Mouse (Mus musculus) ovary, adult 18-20 months (tissue): ENCODE measurements around the gene Chrna7.
A peak's percentile ranks its signal among the peaks of the same experiment; 100 is the strongest.

Experiments
- DNase-seq: peaks from one replicate; pipeline ENCODE4 v3.0.0; 2022; ENCODE audit warnings: low spot score, mixed read lengths

Chrna7 gene

GRCm38 (mm10) chr7:63212084-63212723 lies at the start of gene Chrna7:
Gene Chrna7 (minus strand): TSS chr7:63212569.
- DNase-seq = peak; percentile 40

GRCm38 (mm10) chr7:63249404-63249803 lies 37.0 kb upstream of the Chrna7 start:
- DNase-seq = no peak

DNA sequence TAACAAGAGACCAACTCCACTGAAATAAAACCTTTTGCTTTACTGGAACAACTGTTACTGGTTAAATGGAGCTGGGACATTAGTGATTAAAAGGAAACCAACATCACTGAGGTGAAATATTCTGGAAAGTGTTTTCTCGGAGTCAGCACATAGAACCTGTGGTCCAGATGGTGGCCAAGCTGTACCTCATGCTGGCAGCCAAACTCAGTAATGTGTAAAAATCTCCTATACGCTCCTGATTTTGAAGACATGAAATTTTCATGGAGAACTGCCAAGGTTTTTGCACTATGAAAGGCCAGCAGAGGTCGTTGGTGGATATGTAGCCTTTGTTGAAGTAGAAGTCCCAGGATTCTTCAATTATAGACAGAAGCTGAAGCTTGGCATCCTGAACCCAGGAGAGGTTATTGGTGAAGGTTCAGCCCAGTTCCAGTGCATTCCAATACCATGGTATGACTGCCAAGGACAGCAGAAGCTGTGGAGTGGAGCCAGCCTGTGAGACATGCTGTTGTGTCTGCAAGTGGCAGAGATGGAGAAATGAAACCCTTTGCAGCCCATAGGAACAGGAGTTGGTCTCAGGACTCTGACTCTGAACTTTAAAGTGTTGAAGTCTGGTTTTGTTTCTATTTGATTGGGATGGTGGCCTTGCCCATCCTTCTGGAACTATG lies 25.6 kb upstream of the Chrna7 start:
- no peak for DNase-seq

DNA sequence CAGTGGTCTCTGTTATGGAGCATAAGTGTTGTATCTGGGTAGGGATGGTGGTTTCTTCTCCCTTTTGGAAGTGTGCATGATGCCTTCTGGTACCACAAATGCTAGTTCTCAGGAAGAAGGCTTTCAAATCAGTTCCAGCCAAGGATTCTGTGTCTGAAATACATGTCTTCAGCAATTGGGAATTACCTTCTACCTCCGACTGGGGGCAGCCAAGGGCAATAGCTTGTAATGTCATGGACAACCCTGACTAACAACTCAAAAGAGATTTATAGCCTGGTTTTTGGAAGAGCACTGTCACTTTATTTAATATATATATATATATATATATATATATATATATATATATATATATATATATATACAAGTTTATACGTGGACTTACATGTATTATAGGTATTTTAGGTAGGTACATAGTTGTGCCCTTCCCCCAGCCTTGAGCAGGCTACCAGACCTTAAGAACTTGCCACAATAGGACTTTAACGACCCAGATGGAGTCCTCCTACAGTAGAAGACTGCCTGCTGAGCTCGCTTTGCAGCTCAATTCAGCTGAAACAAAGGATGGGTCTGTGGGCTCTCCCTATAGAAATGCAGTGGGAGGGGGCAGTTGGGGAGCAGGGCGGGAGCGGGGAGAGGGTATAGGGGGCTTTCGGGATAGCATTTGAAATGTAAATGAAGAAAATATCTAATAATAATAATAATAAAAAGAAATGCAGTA lies 12.9 kb upstream of the Chrna7 start:
- DNase-seq = no peak

DNA sequence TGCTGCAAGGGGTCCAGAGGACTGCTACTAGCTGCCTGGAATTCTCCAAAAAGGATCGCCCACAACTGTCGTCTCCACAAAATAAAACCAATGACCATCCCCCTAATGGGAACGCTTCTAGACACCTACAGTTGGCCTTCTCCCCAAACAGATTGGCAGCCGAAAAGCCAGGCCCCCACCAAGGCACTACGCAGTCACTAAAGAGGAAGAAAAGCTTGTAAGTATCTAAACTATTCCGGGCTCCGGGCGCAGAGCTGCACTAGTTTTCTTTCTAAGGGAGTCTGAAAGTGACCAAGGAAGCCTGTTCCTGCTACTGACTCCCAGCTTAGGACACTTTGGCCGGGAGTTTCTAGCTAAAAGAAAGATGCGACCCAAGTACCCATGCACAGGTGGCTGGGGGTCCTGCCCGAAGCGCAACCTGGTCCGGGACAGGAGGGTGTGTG lies 707 bp downstream of the Chrna7 start:
- no peak for DNase-seq

GRCm38 (mm10) chr7:63209501-63209900 lies 2.9 kb downstream of the Chrna7 start:
- DNase-seq = no peak

DNA sequence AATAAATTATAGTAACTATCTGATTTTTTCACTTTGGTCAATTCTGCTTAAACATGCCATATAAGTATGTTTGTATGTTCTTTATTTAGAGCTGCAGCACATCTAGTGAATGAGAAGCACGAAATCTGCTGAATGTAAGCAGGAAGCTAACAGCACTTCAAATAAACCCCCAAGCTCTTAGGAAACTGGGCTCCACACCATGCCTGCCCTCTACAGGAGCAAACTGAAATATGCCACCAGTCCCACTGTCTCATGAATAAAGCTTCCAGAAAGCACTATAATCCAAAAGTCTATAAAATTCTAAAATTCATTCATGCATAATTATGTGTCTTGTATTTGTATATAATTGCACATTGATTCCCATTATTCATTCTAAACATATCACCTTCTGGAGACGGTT lies 5.2 kb downstream of the Chrna7 start:
- no peak for DNase-seq

DNA sequence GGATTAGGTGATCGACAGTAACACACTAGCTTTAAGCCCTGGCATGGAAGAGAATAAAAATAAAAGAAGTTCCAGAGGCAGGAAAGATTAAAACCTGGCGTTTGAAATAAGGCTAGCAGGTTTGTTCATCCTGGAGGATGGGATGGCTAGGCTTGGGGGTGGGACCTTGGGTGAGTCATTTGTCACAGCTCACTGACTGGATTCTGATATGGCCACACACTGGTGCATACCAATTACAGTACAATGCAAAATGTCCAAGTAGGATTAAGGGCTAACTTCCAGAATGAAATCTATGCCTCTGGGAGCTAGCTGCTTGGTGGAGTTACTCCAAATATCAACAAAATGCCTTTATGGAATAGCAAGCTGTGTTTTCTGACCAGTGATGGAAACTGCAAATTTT lies 16.8 kb downstream of the Chrna7 start:
- no peak for DNase-seq

DNA sequence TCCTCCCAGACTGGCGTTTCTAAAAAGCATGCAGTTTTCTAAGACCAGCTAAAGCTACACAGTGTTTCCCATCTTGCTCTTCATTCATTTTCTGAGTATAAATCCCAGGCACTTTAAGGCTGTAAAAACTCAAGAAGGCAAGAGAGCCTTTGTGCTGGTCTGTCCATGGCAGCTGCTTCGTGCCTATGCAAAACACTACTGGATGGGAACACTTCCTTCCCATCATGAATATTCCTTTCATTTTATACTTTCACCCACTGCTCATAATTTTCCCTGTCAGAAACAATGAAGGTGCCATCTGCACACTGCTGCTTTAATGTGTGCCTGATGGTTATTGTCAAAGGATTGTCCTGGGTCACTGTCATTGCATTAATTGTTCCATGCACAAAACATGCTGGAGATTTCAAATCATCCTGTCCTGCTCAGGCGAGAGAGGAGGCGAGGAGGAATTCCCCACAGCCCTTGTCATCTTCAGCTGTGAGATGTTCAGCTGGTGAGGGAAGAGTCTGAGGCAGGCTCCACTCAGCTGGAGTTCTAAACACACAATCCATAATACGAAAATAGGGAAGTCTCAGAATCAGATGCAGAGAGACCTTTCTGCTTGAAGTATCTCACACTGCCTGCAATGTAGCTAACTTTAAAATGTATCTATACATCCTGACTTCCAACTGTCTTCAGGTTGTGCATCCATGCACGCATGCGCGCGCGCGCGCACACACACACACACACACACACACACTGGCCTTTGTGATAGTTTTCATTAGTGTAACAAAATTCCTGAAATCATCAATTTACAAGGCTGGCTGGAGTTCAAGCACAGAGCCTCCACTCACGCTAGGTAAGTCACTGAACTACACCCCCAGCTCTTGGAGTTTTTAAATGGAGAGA lies 22.5 kb downstream of the Chrna7 start:
- no peak for DNase-seq

DNA sequence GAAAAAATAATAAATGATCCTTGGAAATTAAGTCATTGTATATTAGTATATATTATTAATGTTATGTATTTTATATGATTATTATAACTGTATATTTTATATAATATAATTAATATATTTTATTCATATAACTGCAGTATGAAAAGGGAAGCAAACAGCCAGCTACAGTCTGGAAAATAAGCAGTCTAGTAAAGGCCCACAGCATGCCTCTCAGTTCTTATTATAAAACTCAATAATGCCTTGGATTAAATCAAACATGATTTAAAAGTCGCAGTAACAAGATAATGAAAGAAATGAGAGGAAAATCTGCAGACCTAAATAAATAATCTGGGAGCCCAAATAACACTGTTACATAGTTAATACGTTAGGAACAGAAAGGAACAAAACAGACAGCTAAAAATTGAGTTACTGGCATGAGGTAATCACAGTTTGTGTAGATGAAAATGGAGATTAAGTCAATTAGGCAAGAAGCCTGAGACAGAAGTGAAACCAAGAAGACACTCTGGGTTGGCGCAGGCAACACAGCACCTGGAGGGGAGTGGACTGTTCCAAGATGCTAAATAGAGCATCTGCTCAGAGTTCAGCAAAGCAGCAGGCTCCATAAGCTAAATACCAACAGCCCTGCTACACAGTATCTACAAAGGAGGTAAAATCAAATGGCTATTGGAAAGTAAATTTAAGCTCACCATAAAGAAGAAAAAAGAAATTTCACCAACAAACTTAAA lies 42.1 kb downstream of the Chrna7 start:
- DNase-seq = no peak

DNA sequence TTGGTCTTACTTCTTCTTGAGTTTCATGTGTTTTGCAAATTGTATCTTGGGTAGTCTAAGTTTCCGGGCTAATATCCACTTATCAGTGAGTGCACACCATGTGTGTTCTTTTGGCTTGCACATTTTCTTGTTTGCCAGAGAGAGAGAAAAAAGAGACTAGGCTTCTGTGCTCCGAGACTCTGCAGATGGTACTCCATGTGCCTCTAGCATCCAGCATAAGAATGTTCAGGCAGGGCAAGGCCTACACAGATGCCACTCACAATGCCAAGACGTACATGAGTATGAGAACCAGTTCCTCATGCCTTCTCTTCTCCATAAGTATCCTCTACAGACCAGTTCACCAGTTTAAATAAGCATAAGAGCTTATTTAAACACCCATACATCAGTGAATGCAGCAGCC lies 47.8 kb downstream of the Chrna7 start:
- DNase-seq = no peak

DNA sequence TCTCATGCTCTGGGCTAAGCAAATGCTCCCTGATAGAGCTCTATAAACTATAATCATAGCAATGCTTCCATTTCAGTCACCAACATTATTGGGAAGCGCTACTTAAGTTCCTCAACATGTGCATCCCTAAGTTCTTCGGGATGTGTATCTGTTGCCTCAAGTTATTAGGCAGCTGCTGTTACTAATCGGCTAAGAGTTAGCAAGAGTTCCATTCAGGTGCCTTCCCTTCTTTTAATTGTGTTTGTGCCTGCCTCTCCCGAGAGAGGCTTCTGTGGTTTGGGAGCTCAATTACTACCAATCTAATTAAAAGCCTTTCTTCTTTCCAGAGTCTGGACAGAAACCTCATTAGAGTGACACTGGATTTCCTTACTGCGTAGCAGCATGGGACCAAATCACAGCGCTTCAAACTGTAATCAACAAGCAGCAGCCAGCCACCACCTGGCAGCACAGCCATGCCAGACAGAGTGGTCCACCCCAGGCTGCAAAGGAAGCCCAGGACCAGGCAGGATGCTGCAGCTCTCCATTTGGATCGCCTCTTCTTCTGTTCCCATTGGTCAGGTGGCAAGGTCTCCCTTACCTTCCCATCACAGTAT lies 50.0 kb downstream of the Chrna7 start:
- DNase-seq = no peak

GRCm38 (mm10) chr7:63153239-63153638 lies 59.1 kb downstream of the Chrna7 start:
- DNase-seq = no peak

- DNase-seq = no peak
Measured at GRCm38 (mm10) chr7:63148740-63149139, 63.6 kb downstream of the Chrna7 start.

- DNase-seq = no peak
Measured at GRCm38 (mm10) chr7:63148321-63148720, 64.0 kb downstream of the Chrna7 start.

DNA sequence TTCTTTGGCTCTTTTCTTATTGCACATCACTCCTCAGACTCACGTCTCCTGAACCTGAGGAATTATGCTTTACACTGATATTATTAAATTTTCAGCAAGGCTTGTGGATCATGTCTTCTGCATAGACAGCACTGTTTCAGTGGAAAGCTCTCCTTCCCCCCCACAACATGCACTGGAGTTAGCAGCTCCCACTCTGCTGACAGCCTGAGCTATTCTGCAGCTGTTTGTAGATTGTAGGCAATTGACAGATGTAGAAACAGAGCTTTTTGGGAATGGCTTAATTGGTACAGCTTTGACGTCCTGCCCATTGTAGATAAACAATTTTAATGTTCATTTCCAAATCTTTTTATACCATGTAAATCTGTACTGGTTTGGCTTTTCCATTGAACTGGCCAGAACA lies 89.8 kb downstream of the Chrna7 start:
- no peak for DNase-seq

DNA sequence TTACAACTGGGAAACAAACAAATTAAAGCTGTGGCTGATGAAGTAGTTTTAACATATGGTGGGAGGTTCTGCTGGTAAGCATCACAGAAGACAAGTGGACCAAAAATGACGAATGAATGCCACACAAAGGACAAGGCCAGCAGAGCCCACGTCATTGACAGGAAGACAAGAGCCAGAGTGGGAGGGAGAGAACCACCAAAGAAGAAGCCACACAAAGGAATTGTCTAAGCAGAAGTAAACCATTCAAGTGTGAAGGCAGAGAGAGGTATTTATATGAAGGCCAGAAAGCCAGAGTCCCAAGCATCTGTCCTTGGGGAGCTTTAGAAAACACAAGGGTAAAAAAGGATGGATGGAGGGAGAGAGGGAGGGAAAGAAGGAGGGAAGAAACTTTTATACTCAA lies 98.7 kb downstream of the Chrna7 start:
- no peak for DNase-seq

- no peak for DNase-seq
Measured at GRCm38 (mm10) chr7:63113252-63113651, 99.1 kb downstream of the Chrna7 start.

- no peak for DNase-seq
Measured at GRCm38 (mm10) chr7:63109348-63109747, 103.0 kb downstream of the Chrna7 start.

DNA sequence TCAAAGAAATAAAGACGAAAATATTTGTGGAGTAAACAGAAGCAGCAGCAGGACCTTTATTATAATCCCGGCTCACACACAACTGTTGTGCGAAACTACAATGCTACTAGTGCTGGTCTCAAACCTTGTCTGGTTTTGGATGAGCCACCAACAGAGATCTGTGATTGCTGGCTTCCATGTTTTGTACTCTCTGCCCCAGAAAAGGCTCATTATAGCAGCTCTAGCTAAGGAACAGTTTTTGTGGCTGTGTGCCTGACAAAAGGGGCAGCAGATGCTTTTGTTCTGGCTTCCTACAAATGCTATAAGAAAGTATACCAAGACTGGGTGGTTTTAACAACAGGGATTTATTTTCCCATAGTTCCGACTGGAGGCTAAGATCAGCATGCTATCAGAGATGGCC lies 126.4 kb downstream of the Chrna7 start:
- DNase-seq = no peak

- no peak for DNase-seq
Measured at GRCm38 (mm10) chr7:63084351-63085003, 127.9 kb downstream of the Chrna7 start.
